ENCODE assay signal across 23 mouse cellular contexts in genomic region chr3:96568605-96569004, GRCm38 (mm10). TPM values are rescaled to one million over a fixed set of nuclear protein-coding genes. Genes with fewer than 3 reads are reported as not detected.
A peak's percentile ranks its signal among the peaks of the same experiment; 100 is the strongest.
DNase-seq lines count a peak whose midpoint lies in the region; ATAC-seq and TF ChIP-seq lines count a peak whose summit lies in the region.
"Had no signal": no experiment of that assay in that cellular context is flagged by ENCODE, and none has a peak within 500 bp of the region (broad histone marks: within the 10 kb centered on the region; RNA-seq: fewer than 3 reads in every experiment).

No protein-coding gene starts in this region.

- ATAC-seq in kidney, embryonic 15.5 days (replicated peaks; ENCODE audit: low FRiP score) = no peak
- no peak for ATAC-seq in lung, embryonic 16.5 days (ENCODE audit: low read depth)
- ATAC-seq in stomach, postnatal 0 days (ENCODE audit: low FRiP score, low TSS enrichment) = no peak
- no peak for ATAC-seq in megakaryocyte, adult 5-6 weeks (ENCODE audit: poor library complexity, severe bottlenecking)
- ATAC-seq: forebrain, embryonic 13.5 days had no signal

- H3K9ac ChIP-seq in kidney, embryonic 15.5 days = no peak overlapping the region
- no peak overlapping the region for H3K9ac ChIP-seq in lung, embryonic 16.5 days (ENCODE audit: low read length)
- no peak overlapping the region for H3K9ac ChIP-seq in stomach, postnatal 0 days (ENCODE audit: low read length)
- H3K9ac ChIP-seq: forebrain, embryonic 13.5 days; hindbrain, embryonic 15.5 days; liver, embryonic 14.5 days; neural tube, embryonic 13.5 days had no signal

- no peak overlapping the region for H3K4me2 ChIP-seq in kidney, embryonic 15.5 days
- no peak overlapping the region for H3K4me2 ChIP-seq in lung, embryonic 16.5 days (ENCODE audit: low read depth, low read length)
- no peak overlapping the region for H3K4me2 ChIP-seq in stomach, postnatal 0 days (replicated peaks; ENCODE audit: low read depth)
- H3K4me2 ChIP-seq: forebrain, embryonic 13.5 days; hindbrain, embryonic 15.5 days; neural tube, embryonic 13.5 days had no signal

- H3K9me3 ChIP-seq in kidney, embryonic 15.5 days (replicated peaks) = no peaks in the 10 kb centered on the region
- H3K9me3 ChIP-seq in lung, embryonic 16.5 days (ENCODE audit: control insufficient read depth, low read length) = no peaks in the 10 kb centered on the region
- H3K9me3 ChIP-seq in stomach, postnatal 0 days (ENCODE audit: control insufficient read depth, low read length) = no peaks in the 10 kb centered on the region
- H3K9me3 ChIP-seq: forebrain, embryonic 13.5 days; hindbrain, embryonic 15.5 days; neural tube, embryonic 13.5 days had no signal

- no peaks in the 10 kb centered on the region for H3K27me3 ChIP-seq in kidney, embryonic 15.5 days
- H3K27me3 ChIP-seq in lung, embryonic 16.5 days (ENCODE audit: control insufficient read depth, insufficient read depth, low read depth, low read length) = no peaks in the 10 kb centered on the region
- no peaks in the 10 kb centered on the region for H3K27me3 ChIP-seq in stomach, postnatal 0 days (ENCODE audit: control insufficient read depth, insufficient read depth, low read length)
- H3K27me3 ChIP-seq: forebrain, embryonic 13.5 days; hindbrain, embryonic 15.5 days; neural tube, embryonic 13.5 days had no signal

- intact Hi-C loops in gastrocnemius, adult 2 months (cut with DNase I) = no loop called here
- intact Hi-C loops in gastrocnemius, postnatal 14 days (cut with DNase I; ENCODE audit: low total_unique reads) = no loop called here

- no peak for TF ChIP-seq CTCF in gastrocnemius, adult 2 months (IDR thresholded peaks at IDR 0.05)
- no peak for TF ChIP-seq CTCF in stomach, postnatal 0 days (IDR thresholded peaks at IDR 0.05; ENCODE audit: low read depth)

- H3K36me3 ChIP-seq in kidney, embryonic 15.5 days = no peaks in the 10 kb centered on the region
- no peaks in the 10 kb centered on the region for H3K36me3 ChIP-seq in lung, embryonic 16.5 days (ENCODE audit: control insufficient read depth, insufficient read depth, low read length)
- H3K36me3 ChIP-seq in stomach, postnatal 0 days (ENCODE audit: control insufficient read depth, insufficient read depth, low read length) = no peaks in the 10 kb centered on the region
- H3K36me3 ChIP-seq: hindbrain, embryonic 15.5 days; neural tube, embryonic 13.5 days had no signal

- H3K4me3 ChIP-seq in gastrocnemius, adult 2 months = peak overlapping the region; percentile 26; the same call in 1 of the 2 replicates
- no peak overlapping the region for H3K4me3 ChIP-seq in kidney, embryonic 15.5 days (replicated peaks)
- no peak overlapping the region for H3K4me3 ChIP-seq in lung, embryonic 16.5 days (ENCODE audit: low read length)
- H3K4me3 ChIP-seq in stomach, postnatal 0 days (ENCODE audit: low read depth, low read length) = no peak overlapping the region
- H3K4me3 ChIP-seq: forebrain, embryonic 13.5 days; hindbrain, embryonic 15.5 days; neural tube, embryonic 13.5 days had no signal

- DNase-seq in gastrocnemius, adult 2 months = no peak
- DNase-seq in gastrocnemius, postnatal 14 days = no peak
- no peak for DNase-seq in kidney, postnatal 4 days
- DNase-seq in lung, postnatal 25 days (ENCODE audit: low spot score) = no peak
- DNase-seq in stomach, postnatal 0 days (ENCODE audit: low spot score) = no peak
- DNase-seq: cerebellum, adult 9-10 months; kidney, adult 11 months; left cerebral cortex, postnatal 4 days; right cerebral cortex, postnatal 25 days; thymus, postnatal 4 days had no signal

- peaks cover 48% of the 10 kb centered on the region for H3K4me1 ChIP-seq in kidney, embryonic 15.5 days
- H3K4me1 ChIP-seq in lung, embryonic 16.5 days (replicated peaks; ENCODE audit: control insufficient read depth, insufficient read depth, low read length) = peaks cover 17% of the 10 kb centered on the region
- peaks cover 3% of the 10 kb centered on the region; the same call in 1 of the 2 replicates for H3K4me1 ChIP-seq in stomach, postnatal 0 days (replicated peaks; ENCODE audit: control insufficient read depth, insufficient read depth)
- H3K4me1 ChIP-seq: forebrain, embryonic 13.5 days; hindbrain, embryonic 15.5 days had no signal

- peak overlapping the region; percentile 99 for H3K27ac ChIP-seq in gastrocnemius, adult 2 months
- peak overlapping the region; percentile 54; the same call in 1 of the 2 replicates for H3K27ac ChIP-seq in kidney, embryonic 15.5 days
- H3K27ac ChIP-seq in lung, embryonic 16.5 days (ENCODE audit: low read length) = peak overlapping the region; percentile 60; the same call in 1 of the 2 replicates
- 0 out of 2 replicates have a peak overlapping the region, but pooled peaks have one; percentile 4 for H3K27ac ChIP-seq in stomach, postnatal 0 days (replicated peaks)
- H3K27ac ChIP-seq: forebrain, embryonic 13.5 days; hindbrain, embryonic 15.5 days; liver, embryonic 14.5 days; neural tube, embryonic 13.5 days had no signal

- no peak for TF ChIP-seq EP300 in stomach, postnatal 0 days (optimal IDR thresholded peaks at IDR 0.05)

- WGBS in kidney, embryonic 15.5 days = 70% methylated on average over 8 of the region's 8 CpGs
- WGBS in lung, embryonic 16.5 days = 66% methylated on average over 8 of the region's 8 CpGs
- 82% methylated on average over 8 of the region's 8 CpGs for WGBS in stomach, postnatal 0 days

RNA-seq across cellular contexts. Expression of gene Gm16253, which starts 8.2 kb away (rescaled TPM):
- total RNA-seq in gastrocnemius, adult 2 months (2021) = 1 to 10 TPM in 1 of 2 experiments, not detected in 1; 1.1 TPM
- total RNA-seq in gastrocnemius, postnatal 14 days (2021) = 1 to 10 TPM; 1.2 to 1.5 TPM
- polyA plus RNA-seq in kidney, embryonic 15.5 days (2015; fragmentation: Nextera tagmentation; extraction: Ambion mirVana) = 2.1 TPM in 2 replicates
- 1.4 TPM in 2 replicates for polyA plus RNA-seq in lung, embryonic 16.5 days (2015; fragmentation: Nextera tagmentation; extraction: Ambion mirVana)
- 0.18 and 0.46 TPM in 2 replicates for polyA plus RNA-seq in stomach, postnatal 0 days (2015; fragmentation: Nextera tagmentation; extraction: Ambion mirVana)
- not detected in 2 replicates for total RNA-seq in megakaryocyte, adult 5-6 weeks (2015)
- 0.40 TPM in 1 of 2 replicates, not detected in the other for total RNA-seq in megakaryocyte, adult 5-6 weeks (2017)
- total RNA-seq: adrenal gland, adult 18-20 months; granulocyte monocyte progenitor cell, adult 5-6 weeks; layer of hippocampus, postnatal 25 days; left cerebral cortex, postnatal 4 days; megakaryocyte-erythroid progenitor cell, adult 5-6 weeks; monocyte, adult 5-6 weeks had no signal
- polyA plus RNA-seq: brain, embryonic 14.5 days; liver, embryonic 14.5 days had no signal

RNA-seq across cellular contexts. Expression of gene Txnip, which starts 10.8 kb away (rescaled TPM):
- 100 to 1,000 TPM; 541 to 557 TPM for total RNA-seq in gastrocnemius, adult 2 months (2021)
- total RNA-seq in gastrocnemius, postnatal 14 days (2021) = 100 to 1,000 TPM; 288 to 458 TPM
- 144 and 153 TPM in 2 replicates for polyA plus RNA-seq in kidney, embryonic 15.5 days (2015; fragmentation: Nextera tagmentation; extraction: Ambion mirVana)
- polyA plus RNA-seq in lung, embryonic 16.5 days (2015; fragmentation: Nextera tagmentation; extraction: Ambion mirVana) = 184 and 197 TPM in 2 replicates
- 273 and 276 TPM in 2 replicates for polyA plus RNA-seq in stomach, postnatal 0 days (2015; fragmentation: Nextera tagmentation; extraction: Ambion mirVana)
- total RNA-seq in megakaryocyte, adult 5-6 weeks (2015) = 411 and 437 TPM in 2 replicates
- total RNA-seq in megakaryocyte, adult 5-6 weeks (2017) = 356 and 357 TPM in 2 replicates

RNA-seq across cellular contexts. Expression of gene Polr3gl, which starts 25.4 kb away (rescaled TPM):
- 10 to 100 TPM; 44.5 to 48.3 TPM for total RNA-seq in gastrocnemius, adult 2 months (2021)
- 10 to 100 TPM; 30.3 to 34.0 TPM for total RNA-seq in gastrocnemius, postnatal 14 days (2021)
- polyA plus RNA-seq in kidney, embryonic 15.5 days (2015; fragmentation: Nextera tagmentation; extraction: Ambion mirVana) = 38.1 and 39.8 TPM in 2 replicates
- polyA plus RNA-seq in lung, embryonic 16.5 days (2015; fragmentation: Nextera tagmentation; extraction: Ambion mirVana) = 35.9 TPM in 2 replicates
- polyA plus RNA-seq in stomach, postnatal 0 days (2015; fragmentation: Nextera tagmentation; extraction: Ambion mirVana) = 16.1 and 20.1 TPM in 2 replicates
- 22.8 and 26.3 TPM in 2 replicates for total RNA-seq in megakaryocyte, adult 5-6 weeks (2015)
- 45.6 and 46.4 TPM in 2 replicates for total RNA-seq in megakaryocyte, adult 5-6 weeks (2017)

RNA-seq across cellular contexts. Expression of gene Ankrd34a, which starts 27.8 kb away (rescaled TPM):
- under 1 TPM; 0.41 to 0.92 TPM for total RNA-seq in gastrocnemius, adult 2 months (2021)
- total RNA-seq in gastrocnemius, postnatal 14 days (2021) = 1 to 10 TPM in 1 of 2 experiments, under 1 TPM in 1; 0.66 to 1.9 TPM
- polyA plus RNA-seq in kidney, embryonic 15.5 days (2015; fragmentation: Nextera tagmentation; extraction: Ambion mirVana) = 1.8 and 2.8 TPM in 2 replicates
- 1.6 and 1.9 TPM in 2 replicates for polyA plus RNA-seq in lung, embryonic 16.5 days (2015; fragmentation: Nextera tagmentation; extraction: Ambion mirVana)
- polyA plus RNA-seq in stomach, postnatal 0 days (2015; fragmentation: Nextera tagmentation; extraction: Ambion mirVana) = 1.3 TPM in 2 replicates
- not detected in 2 replicates for total RNA-seq in megakaryocyte, adult 5-6 weeks (2015)
- total RNA-seq in megakaryocyte, adult 5-6 weeks (2017) = not detected in 2 replicates
- total RNA-seq: granulocyte monocyte progenitor cell, adult 5-6 weeks; megakaryocyte-erythroid progenitor cell, adult 5-6 weeks; monocyte, adult 5-6 weeks had no signal

RNA-seq across cellular contexts. Expression of gene Lix1l, which starts 32.3 kb away (rescaled TPM):
- total RNA-seq in gastrocnemius, adult 2 months (2021) = 1 to 10 TPM; 4.9 to 8.4 TPM
- 10 to 100 TPM; 13.6 to 16.4 TPM for total RNA-seq in gastrocnemius, postnatal 14 days (2021)
- polyA plus RNA-seq in kidney, embryonic 15.5 days (2015; fragmentation: Nextera tagmentation; extraction: Ambion mirVana) = 6.5 and 8.0 TPM in 2 replicates
- 6.7 and 8.2 TPM in 2 replicates for polyA plus RNA-seq in lung, embryonic 16.5 days (2015; fragmentation: Nextera tagmentation; extraction: Ambion mirVana)
- polyA plus RNA-seq in stomach, postnatal 0 days (2015; fragmentation: Nextera tagmentation; extraction: Ambion mirVana) = 3.7 and 3.8 TPM in 2 replicates
- 0.59 and 1.7 TPM in 2 replicates for total RNA-seq in megakaryocyte, adult 5-6 weeks (2015)
- total RNA-seq in megakaryocyte, adult 5-6 weeks (2017) = 1.7 TPM in 2 replicates

Comparison
In these comparisons a context has a peak if more than half of its experiments do, and no peak if none do; other contexts are left out.
1. H3K27ac ChIP-seq: peak in every context shown above with its lines; median percentile 99 in gastrocnemius, adult 2 months; 60 in lung, embryonic 16.5 days; 54 in kidney, embryonic 15.5 days; 4 in stomach, postnatal 0 days.